Mouse (Mus musculus) cortical plate, adult 2 months (tissue): ENCODE results near the gene Idh1.

ENCODE experiments used
- CTCF ChIP-seq: fragments of 200-500 bp; IDR thresholded peaks from 2 replicates; pipeline ENCODE4 v1.5.1; 2011; ENCODE audit warnings: mild to moderate bottlenecking, control low read depth, low read length; ENCODE audit not compliant: insufficient read depth; ENCODE audit errors: extremely low read depth
- POLR2A ChIP-seq: fragments of 200-500 bp; IDR thresholded peaks from 2 replicates; pipeline ENCODE4 v1.6.1; 2011; ENCODE audit warnings: mild to moderate bottlenecking, low read length, control low read depth; ENCODE audit not compliant: insufficient read depth; ENCODE audit errors: extremely low read depth

DNA sequence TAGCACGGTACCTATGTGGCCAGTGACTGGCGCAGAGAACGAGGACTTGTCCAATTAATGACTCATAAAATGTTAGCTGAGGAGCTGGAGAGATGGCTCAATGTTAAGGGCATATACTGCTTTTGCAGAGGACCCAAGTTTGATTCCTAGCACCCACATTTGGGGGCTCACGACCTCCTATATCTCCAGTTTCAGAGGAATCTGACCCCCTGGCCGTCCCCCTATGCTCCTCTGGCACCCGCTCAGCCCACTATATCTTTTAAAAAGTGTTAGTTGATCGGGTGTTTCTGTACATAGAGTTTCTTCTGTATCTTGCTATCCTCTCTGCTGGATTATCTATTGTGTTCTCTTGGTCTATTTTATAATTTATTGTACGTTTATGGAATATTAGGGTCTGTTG is 1.3 kb downstream of the Idh1 start:
- TF ChIP-seq POLR2A, result no peak
- TF ChIP-seq CTCF, result no peak
